Mouse (Mus musculus): ENCODE data around the gene Pxn.

GRCm38 (mm10) chr5:115545636-115546035 lies 39.2 kb downstream of the Pxn start:
- TF ChIP-seq CTCF (IDR thresholded peaks at IDR 0.05; ENCODE audit: control insufficient read depth, insufficient read depth, insufficient read length) = no peak
- no peak for TF ChIP-seq MYOD1 (IDR thresholded peaks at IDR 0.05; ENCODE audit: control insufficient read depth, insufficient read length, low read depth)
